Mouse (Mus musculus) forebrain, embryonic 11.5 days (tissue): ENCODE data around the gene Spred2. TPM values are rescaled to one million over a fixed set of nuclear protein-coding genes. Genes with fewer than 3 reads are reported as not detected.

Experiments used
- ATAC-seq: fragments of 200-750 bp; cut with Nextera tagmentation; replicated peaks from 2 replicates; pipeline ENCODE4 v1.8.0; 2017; ENCODE audit warnings: moderate TSS enrichment; ENCODE audit not compliant: low FRiP score
- DNase-seq: peaks from one replicate; pipeline ENCODE4 v3.0.0-alpha.2; 2017; ENCODE audit warnings: low spot score
- H3K27ac ChIP-seq: fragments of 300-500 bp; sonication (generic); 2 replicates; pipeline ENCODE4 v1.5.1; 2014; ENCODE audit warnings: low read depth, low read length
- H3K27me3 ChIP-seq: fragments of 300-500 bp; sonication (generic); 2 replicates; pipeline ENCODE4 v1.6.1; 2014; ENCODE audit warnings: mild to moderate bottlenecking, low read length, mixed read lengths; ENCODE audit not compliant: control insufficient read depth, insufficient read depth
- H3K36me3 ChIP-seq: fragments of 300-500 bp; sonication (generic); 2 replicates; pipeline ENCODE4 v1.6.1; 2014; ENCODE audit warnings: mild to moderate bottlenecking, low read length, moderate library complexity, mixed read lengths; ENCODE audit not compliant: control insufficient read depth, insufficient read depth
- H3K4me1 ChIP-seq: fragments of 300-500 bp; sonication (generic); replicated peaks from 2 replicates; pipeline ENCODE4 v1.6.1; 2014; ENCODE audit warnings: low read length, mixed read lengths; ENCODE audit not compliant: control insufficient read depth, insufficient read depth
- H3K4me2 ChIP-seq: fragments of 300-500 bp; sonication (generic); 2 replicates; pipeline ENCODE4 v1.6.1; 2014; ENCODE audit warnings: low read depth, mild to moderate bottlenecking, low read length, moderate library complexity, mixed read lengths; ENCODE audit not compliant: severe bottlenecking
- H3K4me3 ChIP-seq: fragments of 300-500 bp; sonication (generic); 2 replicates; pipeline ENCODE4 v1.5.1; 2014; ENCODE audit warnings: low read depth, low read length
- H3K9ac ChIP-seq: fragments of 300-500 bp; sonication (generic); 2 replicates; pipeline ENCODE4 v1.6.1; 2014; ENCODE audit warnings: low read length
- H3K9me3 ChIP-seq: fragments of 300-500 bp; sonication (generic); 2 replicates; pipeline ENCODE4 v1.6.1; 2016; ENCODE audit warnings: low read length, mixed read lengths; ENCODE audit not compliant: control insufficient read depth
- WGBS: fragments of 180-500 bp; shearing (Covaris S2); extraction: QIAGEN DNeasy Blood & Tissue Kit; methylation state at CpG from one replicate; pipeline ENCODE4 v1.1.7; 2014; 5-methylcytosine and 5-hydroxymethylcytosine counted together
- polyA plus RNA-seq: library from polyadenylated mRNA; unstranded; fragments of >200 nt; fragmentation: Nextera tagmentation; extraction: Ambion mirVana; gene quantifications from 2 replicates; pipeline ENCODE4 v1.2.1, GENCODE M21; 2014

Gene Spred2
- polyA plus RNA-seq, 1 experiment from 2014 or later, result 7.7 TPM

DNA sequence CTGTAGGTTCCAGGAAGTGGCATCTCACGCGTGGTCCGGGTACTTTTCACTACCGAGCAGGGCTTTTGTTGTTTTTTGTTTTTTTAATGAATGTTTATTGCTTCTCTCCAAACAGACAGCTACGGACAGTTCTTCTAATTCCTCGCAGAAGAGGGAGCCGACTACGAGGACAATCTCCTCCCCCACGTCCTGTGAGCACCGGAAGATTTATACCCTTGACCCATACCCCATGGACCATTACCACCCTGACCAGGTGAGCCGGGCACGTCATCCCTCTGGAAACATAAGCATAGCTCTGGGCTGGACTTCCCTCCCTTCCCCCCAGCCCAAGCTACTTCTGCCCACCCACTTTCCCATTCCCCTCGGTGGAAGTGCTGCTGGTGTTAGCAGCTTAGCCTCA, 93.8 kb downstream of the Spred2 start:
- Histone ChIP-seq H3K4me2 (no peak overlapping the region), H3K9me3 (peaks cover 14% of the 10 kb centered on the region), H3K27ac (no peak overlapping the region), H3K9ac (no peak overlapping the region), H3K27me3 (no peaks in the 10 kb centered on the region), H3K36me3 (peaks cover 34% of the 10 kb centered on the region), H3K4me1 (no peaks in the 10 kb centered on the region), H3K4me3 (no peak overlapping the region)
- no peak for ATAC-seq
- WGBS, result 96% methylated on average over 13 of the region's 13 CpGs
- no peak for DNase-seq

DNA sequence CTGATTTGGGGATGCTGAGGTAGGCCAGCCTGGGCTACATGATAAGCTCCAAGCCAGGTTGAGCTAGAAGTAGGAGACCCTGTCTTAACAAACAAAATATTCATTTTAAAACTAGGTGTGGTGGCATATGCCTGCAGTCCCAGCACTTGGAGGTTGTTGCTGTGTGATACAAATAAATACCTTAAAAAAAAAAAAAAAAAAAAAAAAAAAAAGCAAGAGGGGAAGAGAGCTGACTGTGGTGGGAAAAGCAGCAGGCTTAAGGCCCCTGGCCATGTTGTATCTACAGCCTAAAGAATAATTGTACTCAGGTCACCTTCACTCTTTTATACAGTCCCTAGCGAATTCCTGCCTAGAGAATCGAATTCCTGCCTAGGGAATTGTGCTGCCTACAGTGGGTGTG, 94.7 kb downstream of the Spred2 start:
- no peaks in the 10 kb centered on the region for H3K27me3 ChIP-seq
- no peak overlapping the region for H3K4me3 ChIP-seq
- DNase-seq (no peak), ATAC-seq (no peak)
- H3K4me2 ChIP-seq, result no peak overlapping the region
- H3K27ac ChIP-seq, result no peak overlapping the region
- no peaks in the 10 kb centered on the region for H3K4me1 ChIP-seq
- H3K9me3 ChIP-seq, result peaks cover 14% of the 10 kb centered on the region
- H3K36me3 ChIP-seq, result peaks cover 34% of the 10 kb centered on the region
- no peak overlapping the region for H3K9ac ChIP-seq
- WGBS, result 91% methylated on average over 2 of the region's 2 CpGs

DNA sequence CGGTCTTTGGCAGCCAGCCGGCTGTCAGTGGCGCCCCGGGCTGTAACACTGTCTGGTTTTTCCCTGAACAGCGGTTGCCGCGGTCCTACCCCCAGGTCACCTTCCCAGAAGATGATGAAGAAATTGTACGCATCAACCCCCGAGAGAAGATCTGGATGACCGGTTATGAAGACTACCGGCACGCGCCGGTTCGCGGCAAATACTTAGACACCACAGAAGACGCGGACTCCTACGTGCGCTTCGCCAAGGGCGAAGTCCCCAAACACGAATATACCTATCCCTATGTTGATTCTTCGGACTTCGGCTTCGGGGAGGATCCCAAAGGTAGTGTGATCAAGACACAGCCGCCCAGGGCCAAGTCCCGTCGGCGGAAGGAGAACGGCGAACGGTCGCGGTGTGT, 96.5 kb downstream of the Spred2 start:
- Histone ChIP-seq H3K27ac (no peak overlapping the region), H3K4me1 (no peaks in the 10 kb centered on the region), H3K4me3 (no peak overlapping the region), H3K9me3 (peaks cover 14% of the 10 kb centered on the region), H3K4me2 (no peak overlapping the region), H3K36me3 (peaks cover 34% of the 10 kb centered on the region), H3K9ac (no peak overlapping the region), H3K27me3 (no peaks in the 10 kb centered on the region)
- DNase-seq (no peak), ATAC-seq (no peak)
- 97% methylated on average over 35 of the region's 35 CpGs for WGBS

DNA sequence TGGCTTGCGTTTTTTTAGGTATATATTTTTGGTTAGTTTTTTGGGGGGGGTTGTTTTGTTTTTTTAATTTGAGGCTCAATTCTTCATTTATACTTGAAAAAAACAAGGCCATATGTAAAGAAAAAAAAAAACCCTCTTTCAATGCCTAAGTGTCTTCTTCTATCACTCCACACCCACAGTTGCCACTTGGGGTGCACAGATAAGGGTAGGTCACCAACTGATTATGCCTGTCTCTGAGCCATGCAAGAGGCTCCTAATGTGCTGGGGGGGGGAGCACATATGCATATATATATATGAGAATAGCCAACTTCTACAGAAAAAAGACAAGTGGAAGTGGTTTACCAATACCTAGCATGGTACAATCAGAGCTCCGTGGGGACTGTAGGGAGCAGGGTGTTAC, 98.3 kb downstream of the Spred2 start:
- no peak for ATAC-seq
- H3K4me1 ChIP-seq, result no peaks in the 10 kb centered on the region
- H3K4me3 ChIP-seq, result no peak overlapping the region
- 82% methylated on average over 2 of the region's 2 CpGs for WGBS
- H3K9me3 ChIP-seq, result peaks cover 14% of the 10 kb centered on the region
- no peaks in the 10 kb centered on the region for H3K27me3 ChIP-seq
- peaks cover 34% of the 10 kb centered on the region for H3K36me3 ChIP-seq
- no peak for DNase-seq
- no peak overlapping the region for H3K4me2 ChIP-seq
- no peak overlapping the region for H3K27ac ChIP-seq
- H3K9ac ChIP-seq, result no peak overlapping the region

DNA sequence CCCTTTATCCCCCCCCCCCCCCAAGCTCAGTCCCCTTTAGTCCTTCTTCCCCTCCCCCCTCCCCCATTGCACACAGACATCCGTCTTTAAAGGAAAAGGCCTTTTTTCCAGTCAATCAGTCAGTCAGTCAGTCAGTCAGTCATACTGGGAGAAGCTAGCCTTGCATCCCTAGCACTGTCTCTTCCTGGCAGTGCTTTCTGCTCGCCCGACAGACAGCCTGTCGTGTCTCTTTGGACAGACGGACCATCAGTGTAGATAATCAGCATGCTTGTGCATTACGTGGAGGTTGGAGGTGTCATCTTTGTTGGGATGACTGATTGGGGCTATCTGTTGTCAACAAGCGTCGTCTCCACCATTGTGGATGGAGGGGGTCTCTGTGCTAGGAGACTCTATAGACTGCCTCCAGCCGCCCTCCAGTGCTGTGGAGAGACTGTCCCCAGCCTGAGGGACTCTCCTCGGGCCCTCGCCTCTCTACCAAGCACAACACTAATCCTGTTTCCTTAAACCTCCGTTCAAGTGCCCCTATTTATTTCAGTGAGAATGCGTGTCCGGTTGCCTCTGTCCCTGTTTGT, 98.8 kb downstream of the Spred2 start:
- no peaks in the 10 kb centered on the region for H3K4me1 ChIP-seq
- WGBS, result 93% methylated on average over 14 of the region's 14 CpGs
- H3K4me3 ChIP-seq, result no peak overlapping the region
- peaks cover 14% of the 10 kb centered on the region for H3K9me3 ChIP-seq
- H3K9ac ChIP-seq, result no peak overlapping the region
- H3K36me3 ChIP-seq, result peaks cover 33% of the 10 kb centered on the region
- no peaks in the 10 kb centered on the region for H3K27me3 ChIP-seq
- DNase-seq (no peak), ATAC-seq (no peak)
- H3K4me2 ChIP-seq, result no peak overlapping the region
- H3K27ac ChIP-seq, result no peak overlapping the region

DNA sequence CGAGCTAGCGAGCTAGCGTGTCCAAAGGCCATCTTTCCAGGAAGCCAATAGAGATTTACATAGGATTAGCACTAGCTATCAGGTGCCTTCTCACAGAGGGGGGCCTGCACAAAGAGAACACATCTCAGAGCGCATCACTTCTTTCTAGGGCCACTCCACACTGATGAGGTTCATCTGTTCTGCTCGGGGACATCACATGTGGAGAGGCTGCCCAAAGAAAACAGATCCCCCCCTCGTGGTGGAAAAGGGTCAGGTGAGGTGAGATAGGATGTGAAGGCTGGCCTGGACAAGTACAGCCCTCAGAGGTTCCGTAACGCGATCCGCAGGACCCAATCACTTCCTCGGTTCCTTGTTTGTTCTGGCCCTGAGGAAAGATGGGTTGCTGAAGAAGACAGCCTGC, 101.7 kb downstream of the Spred2 start:
- peaks cover 6% of the 10 kb centered on the region for H3K9me3 ChIP-seq
- H3K36me3 ChIP-seq, result peaks cover 6% of the 10 kb centered on the region
- no peak for DNase-seq
- no peaks in the 10 kb centered on the region for H3K4me1 ChIP-seq
- H3K27me3 ChIP-seq, result no peaks in the 10 kb centered on the region
- H3K9ac ChIP-seq, result no peak overlapping the region
- H3K27ac ChIP-seq, result no peak overlapping the region
- H3K4me2 ChIP-seq, result no peak overlapping the region
- WGBS, result 63% methylated on average over 11 of the region's 11 CpGs
- no peak overlapping the region for H3K4me3 ChIP-seq
- ATAC-seq, result no peak

DNA sequence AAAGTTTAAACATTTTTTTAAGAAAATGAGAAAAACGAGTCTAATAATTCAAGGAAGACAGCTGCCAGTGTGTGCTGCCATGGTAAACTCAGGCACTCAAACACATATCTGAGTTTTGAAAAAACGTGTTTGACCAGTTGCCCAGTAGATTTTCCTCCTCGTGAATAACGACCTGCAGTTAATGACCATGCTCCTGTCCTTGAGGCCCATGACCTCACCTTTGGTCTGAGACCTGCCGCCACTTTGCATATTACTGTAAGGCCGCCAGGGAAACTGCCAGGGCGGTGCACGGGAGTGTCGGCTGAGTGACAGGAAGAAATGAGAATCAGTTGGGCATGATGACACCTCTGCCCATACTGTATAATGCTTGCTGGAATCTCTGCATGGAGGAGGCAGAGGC, 103.5 kb downstream of the Spred2 start:
- Histone ChIP-seq H3K4me1 (no peaks in the 10 kb centered on the region), H3K36me3 (no peaks in the 10 kb centered on the region; the same call in 1 of the 2 replicates), H3K9me3 (no peaks in the 10 kb centered on the region), H3K9ac (no peak overlapping the region), H3K4me2 (no peak overlapping the region), H3K27me3 (no peaks in the 10 kb centered on the region), H3K27ac (no peak overlapping the region), H3K4me3 (no peak overlapping the region)
- 82% methylated on average over 9 of the region's 9 CpGs for WGBS
- ATAC-seq (no peak), DNase-seq (no peak)

DNA sequence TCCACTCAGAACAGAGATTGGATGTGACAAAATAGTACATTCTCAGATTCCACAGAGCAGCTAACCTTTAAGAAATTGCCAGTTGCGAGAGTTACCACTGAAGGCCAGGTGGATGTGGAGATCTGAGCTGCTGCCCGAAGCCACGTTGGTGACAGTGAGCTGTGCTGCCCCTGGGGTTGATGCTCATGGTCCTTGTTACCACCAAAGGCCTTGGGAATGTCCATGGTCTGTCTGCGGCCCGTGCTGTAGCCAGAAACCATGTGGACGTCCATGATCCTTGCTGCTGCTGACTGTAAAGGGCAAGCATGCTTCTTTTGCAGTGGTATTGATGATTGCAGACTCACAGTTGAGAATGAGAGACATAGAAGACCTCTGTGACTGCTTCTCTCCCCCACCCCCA, 104.2 kb downstream of the Spred2 start:
- DNase-seq, result no peak
- no peak for ATAC-seq
- WGBS, result 88% methylated on average over 6 of the region's 6 CpGs
- Histone ChIP-seq H3K4me1 (no peaks in the 10 kb centered on the region), H3K4me3 (no peak overlapping the region), H3K27ac (no peak overlapping the region), H3K9me3 (no peaks in the 10 kb centered on the region), H3K36me3 (no peaks in the 10 kb centered on the region), H3K9ac (no peak overlapping the region), H3K4me2 (no peak overlapping the region), H3K27me3 (no peaks in the 10 kb centered on the region)

DNA sequence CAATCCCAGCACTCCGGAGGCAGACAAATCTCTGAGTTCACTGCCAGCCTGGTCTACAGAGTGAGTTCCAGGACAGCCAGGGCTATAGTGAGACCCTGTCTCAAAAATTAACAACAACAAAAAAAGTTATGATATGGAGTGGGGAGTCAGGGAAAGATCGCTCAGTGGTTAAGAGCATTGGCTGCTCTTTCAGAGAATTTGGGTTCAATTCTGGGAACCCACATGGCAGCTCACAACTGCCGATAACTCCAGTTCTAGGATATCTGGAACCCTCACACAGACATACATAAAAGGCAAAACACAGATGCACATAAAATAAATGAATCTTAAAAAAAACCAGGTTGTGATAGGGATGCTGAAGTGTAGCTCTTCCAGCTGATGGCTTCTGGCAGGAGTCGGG, 104.8 kb downstream of the Spred2 start:
- Histone ChIP-seq H3K36me3 (no peaks in the 10 kb centered on the region), H3K4me1 (no peaks in the 10 kb centered on the region), H3K9me3 (no peaks in the 10 kb centered on the region), H3K4me3 (no peak overlapping the region), H3K9ac (no peak overlapping the region), H3K27me3 (no peaks in the 10 kb centered on the region), H3K27ac (no peak overlapping the region), H3K4me2 (no peak overlapping the region)
- 96% methylated on average over 4 of the region's 4 CpGs for WGBS
- DNase-seq, result no peak
- ATAC-seq, result no peak
